Mouse (Mus musculus): ENCODE measurements around the gene Hmga2. TPM values are rescaled to one million over a fixed set of nuclear protein-coding genes. Genes with fewer than 3 reads are reported as not detected.
"Not testable (repeated sequence)": the region's sequence is repeated elsewhere in the genome, so short reads cannot be mapped to it uniquely, and the experiment has no call there.

Gene Hmga2
- total RNA-seq, 2 experiments from 2014 or later = 0.25 to 0.26 TPM

DNA sequence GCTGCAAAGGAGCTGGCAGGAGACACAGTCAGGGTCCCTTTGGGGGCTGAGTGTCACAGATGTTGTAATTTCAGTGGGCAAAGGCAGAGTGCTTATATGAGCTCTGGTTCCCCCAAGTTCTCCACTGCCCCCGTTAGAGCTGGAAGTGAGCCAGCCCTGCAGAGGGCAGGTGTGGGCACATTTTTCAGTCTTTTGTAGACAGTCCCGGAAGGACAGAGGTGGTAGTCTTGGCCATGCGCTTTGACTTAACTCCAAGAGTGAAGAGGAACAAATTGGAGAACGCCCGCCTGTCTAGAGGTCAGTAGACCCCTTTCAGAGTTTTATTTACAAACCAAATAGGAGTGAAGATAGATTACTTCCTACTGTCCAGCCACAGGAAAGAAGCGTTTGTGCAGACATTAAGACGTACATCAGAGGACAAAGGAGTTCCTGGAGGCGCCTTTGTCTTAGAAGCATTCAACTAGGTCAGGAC is 87.8 kb downstream of the Hmga2 start:
- intact Hi-C loops (cut with DNase I) = no loop called here
- no peak overlapping the region for H3K4me3 ChIP-seq
- no peak for DNase-seq (ENCODE audit: extremely low spot score in 1 of 2, low spot score in 2 of 2)
- no peak for TF ChIP-seq CTCF (IDR thresholded peaks at IDR 0.05)
- no peak overlapping the region for H3K27ac ChIP-seq

DNA sequence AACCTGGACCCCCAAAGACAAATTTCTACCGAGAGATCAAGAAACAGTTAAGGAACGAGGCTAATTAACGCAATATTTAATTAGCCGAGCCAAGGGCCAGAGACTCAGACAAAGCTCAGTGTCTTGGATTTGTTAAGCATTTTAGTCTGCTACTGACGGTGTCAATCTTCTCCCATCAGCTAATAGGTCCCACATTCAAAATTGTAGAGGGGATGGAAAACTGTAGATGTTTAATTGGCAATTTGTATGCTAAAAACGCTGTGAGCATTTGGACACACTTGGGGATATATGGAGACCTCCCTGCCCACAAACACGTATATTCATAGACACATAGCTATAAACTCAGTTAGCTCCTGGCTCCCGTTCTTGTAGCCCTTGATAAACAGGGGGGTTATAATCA is 89.2 kb downstream of the Hmga2 start:
- H3K4me3 ChIP-seq = no peak overlapping the region
- no peak for TF ChIP-seq CTCF (IDR thresholded peaks at IDR 0.05)
- H3K27ac ChIP-seq = no peak overlapping the region
- intact Hi-C loops (cut with DNase I) = no loop called here
- DNase-seq (ENCODE audit: extremely low spot score in 1 of 2, low spot score in 2 of 2) = no peak

DNA sequence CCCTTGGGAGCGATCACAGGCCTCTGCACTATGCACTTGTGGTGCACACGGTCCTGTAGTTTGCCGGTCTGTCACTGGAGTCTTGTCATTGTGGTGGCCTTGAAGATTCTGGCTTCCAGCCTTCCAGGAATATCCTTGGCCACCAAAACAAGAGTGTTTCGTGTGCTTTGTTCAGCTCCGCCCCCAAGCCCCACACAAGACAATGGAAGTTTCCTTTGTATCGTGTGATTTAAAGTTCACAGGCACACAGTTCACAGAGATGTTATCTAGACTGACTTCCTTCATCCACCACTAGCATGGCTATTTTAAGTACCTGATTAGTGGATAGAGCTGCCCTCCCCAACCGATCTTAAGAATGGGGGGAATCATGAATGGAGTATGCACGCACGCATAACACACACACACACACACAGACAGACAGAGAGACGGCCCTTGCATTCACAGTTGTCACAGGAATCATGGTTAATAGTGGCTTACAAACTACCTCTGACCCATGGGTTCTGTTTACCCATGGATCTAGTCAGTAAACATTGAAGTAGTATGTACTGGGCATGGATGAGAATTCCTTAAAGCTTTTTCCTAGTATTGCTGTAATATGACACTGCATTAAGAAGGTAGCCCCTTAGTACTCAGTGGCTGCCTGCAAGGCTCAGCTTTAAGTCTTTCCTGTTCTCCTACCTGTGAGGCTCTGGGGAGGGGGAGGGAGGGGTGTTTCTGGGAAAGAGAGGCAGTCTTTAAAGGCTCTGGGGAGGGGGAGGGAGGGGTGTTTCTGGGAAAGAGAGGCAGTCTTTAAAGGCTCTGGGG is 91.3 kb downstream of the Hmga2 start:
- intact Hi-C loops (cut with DNase I) = no loop called here
- Histone ChIP-seq H3K4me3 (no peak overlapping the region), H3K27ac (no peak overlapping the region)
- no peak for TF ChIP-seq CTCF (IDR thresholded peaks at IDR 0.05)
- no peak for DNase-seq (ENCODE audit: extremely low spot score in 1 of 2, low spot score in 2 of 2)

DNA sequence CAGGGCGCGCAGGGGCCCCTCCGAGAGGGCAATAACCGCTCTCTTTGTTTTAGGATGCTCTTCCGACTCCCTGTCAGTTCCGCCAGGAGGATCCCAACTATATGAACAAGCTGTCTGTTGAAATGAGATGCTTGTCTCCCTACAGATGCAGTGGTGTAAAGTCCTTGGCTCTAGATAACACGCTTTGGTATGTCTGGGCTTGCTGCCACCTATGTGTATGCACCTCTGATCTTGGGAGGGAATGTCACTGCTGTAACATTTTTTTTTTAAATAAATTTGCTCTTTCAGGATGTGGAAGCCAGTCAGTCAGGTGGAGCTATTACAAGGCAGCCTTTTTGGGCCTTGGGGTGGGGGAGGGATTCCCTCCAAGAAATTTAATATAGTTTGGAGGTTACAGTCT is 92.2 kb downstream of the Hmga2 start:
- no peak for DNase-seq (ENCODE audit: extremely low spot score in 1 of 2, low spot score in 2 of 2)
- intact Hi-C loops (cut with DNase I) = no loop called here
- TF ChIP-seq CTCF (IDR thresholded peaks at IDR 0.05) = no peak
- H3K27ac ChIP-seq = no peak overlapping the region
- H3K4me3 ChIP-seq = no peak overlapping the region

DNA sequence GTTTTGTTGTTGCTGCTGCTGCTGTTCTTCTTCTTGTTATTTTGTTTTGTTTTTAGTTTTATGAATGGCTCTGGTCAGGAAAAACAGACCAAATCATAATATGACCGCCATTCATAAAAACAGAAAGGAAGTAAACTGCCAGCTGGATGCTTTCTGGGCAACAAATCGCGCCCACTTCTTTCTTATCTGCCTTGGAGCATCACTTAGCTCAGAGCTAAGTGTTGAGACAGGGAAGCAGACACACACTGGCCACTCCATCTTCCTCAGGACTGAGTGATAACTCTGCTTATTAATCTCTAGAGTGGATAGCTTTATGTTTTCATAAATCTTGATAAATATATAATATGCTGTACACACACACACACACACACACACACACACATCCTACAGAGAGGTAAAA is 98.5 kb downstream of the Hmga2 start:
- intact Hi-C loops (cut with DNase I) = loop anchor here (5.0 kb wide), 1 partner anchor 50 kb away; no protein-coding TSS in a partner anchor

DNA sequence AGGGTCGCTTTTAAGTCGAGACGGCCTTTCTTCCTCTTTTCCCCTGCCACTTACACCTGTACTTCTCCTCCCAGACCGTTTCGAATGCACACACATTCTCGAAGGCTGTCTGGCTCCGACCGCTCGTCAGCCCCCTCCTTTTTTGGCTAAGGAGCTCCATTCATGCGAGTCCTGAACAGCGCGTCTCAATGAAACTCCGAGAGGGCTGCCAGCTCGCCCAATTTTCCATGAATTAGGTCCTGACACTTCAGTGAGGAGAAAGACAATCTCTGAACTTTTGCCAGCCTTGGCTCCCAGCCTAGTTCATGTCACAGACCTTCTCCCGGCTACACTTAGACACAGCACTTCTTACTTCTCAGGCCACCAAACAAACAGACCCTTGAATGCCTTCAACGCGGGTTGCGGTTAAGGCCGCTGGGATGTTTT is 98.9 kb downstream of the Hmga2 start:
- peak; percentile 59 to 75 for DNase-seq (ENCODE audit: extremely low spot score in 1 of 2, low spot score in 2 of 2)
- TF ChIP-seq CTCF (IDR thresholded peaks at IDR 0.05) = no peak
- Histone ChIP-seq H3K4me3 (no peak overlapping the region), H3K27ac (no peak overlapping the region)
- intact Hi-C loops (cut with DNase I) = loop anchor here (5.0 kb wide), 1 partner anchor 50 kb away; no protein-coding TSS in a partner anchor

More for the DNA sequence above, 98.5 kb downstream of the Hmga2 start:
- TF ChIP-seq CTCF (IDR thresholded peaks at IDR 0.05) = no peak
- no peak overlapping the region for H3K27ac ChIP-seq
- H3K4me3 ChIP-seq = no peak overlapping the region
- no peak for DNase-seq (ENCODE audit: extremely low spot score in 1 of 2, low spot score in 2 of 2)

DNA sequence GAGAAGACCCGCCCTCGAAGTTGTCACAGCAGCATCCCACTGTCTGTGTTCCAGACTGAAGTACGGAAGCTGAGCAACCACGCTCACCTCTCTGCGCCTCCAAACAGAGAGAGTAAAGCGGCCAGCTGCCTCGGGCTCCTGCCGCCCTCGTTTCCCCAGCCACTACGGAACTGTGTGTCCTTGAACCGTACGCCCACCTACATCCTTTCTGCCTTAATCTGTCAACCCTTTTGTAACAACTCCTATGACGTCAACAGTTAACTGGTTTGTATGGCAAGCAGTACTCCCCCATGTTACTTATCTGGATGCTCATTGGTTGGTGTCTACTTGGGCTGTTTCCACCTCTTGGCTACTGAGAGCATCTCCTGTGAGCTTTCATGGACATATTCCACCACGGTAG is 100.8 kb downstream of the Hmga2 start:
- no peak for DNase-seq (ENCODE audit: extremely low spot score in 1 of 2, low spot score in 2 of 2)
- Histone ChIP-seq H3K4me3 (no peak overlapping the region), H3K27ac (no peak overlapping the region)
- no peak for TF ChIP-seq CTCF (IDR thresholded peaks at IDR 0.05)
- intact Hi-C loops (cut with DNase I) = loop anchor here (5.0 kb wide), 1 partner anchor 52 kb away; no protein-coding TSS in a partner anchor

DNA sequence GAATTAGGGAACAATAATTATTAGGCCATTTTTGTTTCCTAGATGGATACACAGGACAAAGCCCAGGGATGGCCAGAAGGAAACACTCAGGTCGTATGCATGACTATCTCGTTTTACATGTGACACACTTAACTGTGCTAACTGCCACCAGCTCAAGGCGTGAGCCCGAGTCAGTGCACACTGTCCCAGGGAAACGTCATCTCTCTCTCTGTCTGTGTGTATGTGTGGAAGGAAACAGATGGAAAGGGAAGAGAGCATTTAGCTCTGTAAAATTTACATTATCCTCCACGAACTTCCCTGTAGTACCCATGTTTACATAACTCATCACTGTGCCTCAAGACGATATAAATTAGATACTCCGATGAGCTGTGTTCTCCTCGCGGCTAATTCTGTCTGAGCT is 105.1 kb downstream of the Hmga2 start:
- intact Hi-C loops (cut with DNase I) = no loop called here

DNA sequence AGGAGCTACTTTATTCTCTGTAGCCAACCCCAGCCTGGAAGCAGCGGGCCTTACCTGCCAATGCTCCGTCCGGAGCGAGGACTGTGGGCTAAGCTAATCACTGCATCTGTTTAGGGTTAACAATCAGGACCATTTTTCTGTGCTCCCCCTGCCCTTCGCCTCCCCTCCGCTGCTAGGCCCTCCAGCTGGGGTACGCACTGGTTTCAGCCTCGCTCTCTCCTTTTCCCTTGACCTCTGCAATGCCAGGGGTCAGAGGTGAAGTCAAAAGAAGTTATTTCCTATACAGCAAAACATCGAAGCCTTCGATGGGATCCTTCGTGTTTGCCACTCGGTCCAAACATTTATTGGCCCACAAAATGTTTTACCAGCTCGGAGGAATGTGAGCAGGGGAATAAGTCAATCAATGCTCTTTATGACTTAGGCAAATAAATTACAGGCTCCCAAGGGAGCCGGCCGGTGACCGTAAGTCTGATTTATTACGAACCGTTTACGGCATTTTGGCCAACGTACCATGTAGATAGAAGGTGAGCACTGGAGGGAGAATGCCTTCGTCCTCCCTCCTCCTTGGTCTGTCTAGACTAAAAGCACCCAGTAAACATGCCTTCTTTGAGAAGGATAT is 107.0 kb downstream of the Hmga2 start:
- no peak overlapping the region for H3K27ac ChIP-seq
- no peak for DNase-seq (ENCODE audit: extremely low spot score in 1 of 2, low spot score in 2 of 2)
- intact Hi-C loops (cut with DNase I) = no loop called here
- no peak overlapping the region for H3K4me3 ChIP-seq
- TF ChIP-seq CTCF (IDR thresholded peaks at IDR 0.05) = no peak

More for the DNA sequence above, 105.1 kb downstream of the Hmga2 start:
- DNase-seq (ENCODE audit: extremely low spot score in 1 of 2, low spot score in 2 of 2) = no peak
- Histone ChIP-seq H3K27ac (no peak overlapping the region), H3K4me3 (no peak overlapping the region)
- no peak for TF ChIP-seq CTCF (IDR thresholded peaks at IDR 0.05)

DNA sequence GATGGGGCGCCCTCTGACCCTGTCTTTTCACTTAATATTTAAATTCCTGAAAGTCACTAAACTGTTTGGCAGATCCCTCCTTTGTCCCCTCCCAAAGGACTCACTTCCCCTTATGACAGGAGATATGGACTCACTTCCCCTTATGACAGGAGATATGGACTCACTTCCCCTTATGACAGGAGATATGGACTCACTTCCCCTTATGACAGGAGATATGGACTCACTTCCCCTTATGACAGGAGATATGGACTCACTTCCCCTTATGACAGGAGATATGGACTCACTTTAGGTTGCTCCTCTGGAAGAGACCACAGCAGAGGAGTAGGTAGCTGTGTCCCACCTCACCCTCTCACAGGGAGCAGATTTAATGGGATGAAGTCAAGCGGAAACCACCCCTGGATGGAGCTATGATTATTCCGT is 110.1 kb downstream of the Hmga2 start:
- DNase-seq (ENCODE audit: extremely low spot score in 1 of 2, low spot score in 2 of 2); intact Hi-C loops (cut with DNase I); H3K4me3 ChIP-seq; H3K27ac ChIP-seq: not testable (repeated sequence)

DNA sequence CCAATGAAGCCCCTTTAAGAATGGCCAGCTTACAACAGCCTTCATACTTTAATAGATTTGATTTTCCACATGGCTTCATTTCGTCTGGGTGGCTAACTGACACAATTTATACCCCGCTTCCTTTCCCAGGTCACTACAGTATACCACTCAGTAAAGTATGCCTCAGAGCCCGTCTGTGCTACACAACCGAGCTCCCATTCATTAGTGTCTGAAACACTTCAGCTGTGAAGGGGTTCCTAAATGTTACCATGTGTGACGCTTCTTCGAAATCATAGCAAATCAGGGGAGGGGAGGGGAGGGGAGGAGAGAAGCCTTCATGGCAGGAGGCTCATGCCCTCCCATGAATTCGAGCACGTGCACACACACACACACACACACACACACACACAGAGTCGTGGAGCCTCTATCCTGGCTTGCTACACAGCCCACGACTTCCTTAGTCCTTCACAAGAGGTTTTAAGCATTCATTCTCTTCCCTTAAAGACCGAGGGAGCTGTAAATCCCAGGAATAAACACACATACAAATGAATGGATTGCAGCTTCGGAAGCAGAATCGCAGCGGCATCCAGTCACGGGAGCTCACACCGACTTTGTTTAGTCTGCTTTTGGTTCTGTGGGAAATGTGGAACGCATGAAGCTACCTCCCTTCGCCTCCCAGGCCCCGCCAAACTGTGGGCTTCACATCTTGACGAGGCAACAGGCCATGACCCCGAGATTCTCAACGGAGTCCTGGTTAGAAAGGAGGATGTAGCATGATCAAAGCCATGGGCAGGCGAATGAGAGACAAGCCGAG is 110.7 kb downstream of the Hmga2 start:
- DNase-seq (ENCODE audit: extremely low spot score in 1 of 2, low spot score in 2 of 2) = no peak
- no peak overlapping the region for H3K4me3 ChIP-seq
- TF ChIP-seq CTCF (IDR thresholded peaks at IDR 0.05) = no peak
- H3K27ac ChIP-seq = no peak overlapping the region
- intact Hi-C loops (cut with DNase I) = no loop called here
